Mouse (Mus musculus): ENCODE results near the gene Aamp.

Gene Aamp

GRCm38 (mm10) chr1:74236590-74237317 is 47.8 kb downstream of the Aamp start:
- peak in 1 of 2 experiments; percentile 69 for DNase-seq

GRCm38 (mm10) chr1:74235938-74236589 is 48.5 kb downstream of the Aamp start, which contains the start of gene Arpc2:
Gene Arpc2, plus strand, starts transcription at chr1:74236084.
- DNase-seq = peak; percentile 97 to 99

- no peak for DNase-seq
These were observed 53.5 kb downstream of the Aamp start for GRCm38 (mm10) chr1:74230992-74231391.

GRCm38 (mm10) chr1:74229942-74230341 is 54.6 kb downstream of the Aamp start:
- no peak for DNase-seq

All from kidney, postnatal 4 days (tissue).